Mouse (Mus musculus) embryo, embryonic 9.5 days (tissue): ENCODE results near the gene Ltbr.

Experiments used
- DNase-seq: peaks from one replicate; pipeline ENCODE4 v3.0.0-alpha.2; 2017; ENCODE audit errors: extremely low spot score

Gene Ltbr

DNA sequence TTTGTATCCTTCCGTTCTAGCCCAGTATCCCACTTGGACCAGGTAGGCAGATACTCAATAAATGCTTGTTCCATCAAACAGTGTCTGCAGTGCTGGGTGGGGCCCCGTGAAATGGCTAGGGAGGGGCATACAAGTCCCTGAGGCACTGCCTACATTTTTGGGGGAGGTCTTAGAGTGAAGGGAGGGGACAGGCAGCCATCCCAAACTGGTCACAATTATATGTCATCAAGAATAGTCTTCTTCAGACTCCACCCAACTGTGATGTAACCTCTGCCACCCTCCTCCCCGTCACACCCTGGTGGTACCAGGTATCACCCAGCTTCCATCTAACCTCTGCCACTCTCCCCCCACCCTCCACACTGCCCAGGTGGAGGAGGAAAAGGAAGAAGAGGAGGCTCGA lies 31.2 kb upstream of the Ltbr start:
- DNase-seq: no peak

DNA sequence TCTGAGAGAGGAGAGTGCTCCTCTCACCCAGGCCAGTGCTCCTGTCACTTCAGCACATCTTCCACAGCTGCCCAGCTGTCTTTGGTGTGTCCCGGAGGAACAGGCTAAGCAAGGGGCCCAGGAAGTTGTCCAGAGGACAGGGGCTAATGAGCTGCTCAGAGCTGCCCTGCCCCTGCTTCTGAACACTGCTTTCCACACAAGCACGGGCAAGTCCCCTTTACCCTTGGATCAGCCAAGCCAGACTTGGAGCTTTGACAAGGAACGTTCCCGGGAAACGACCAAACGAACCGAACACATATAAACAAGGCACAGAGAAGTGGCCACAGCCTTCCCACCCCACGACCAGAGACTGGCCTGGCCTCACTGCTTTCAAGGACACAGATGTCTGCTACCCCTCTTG lies 30.4 kb upstream of the Ltbr start:
- DNase-seq: no peak

DNA sequence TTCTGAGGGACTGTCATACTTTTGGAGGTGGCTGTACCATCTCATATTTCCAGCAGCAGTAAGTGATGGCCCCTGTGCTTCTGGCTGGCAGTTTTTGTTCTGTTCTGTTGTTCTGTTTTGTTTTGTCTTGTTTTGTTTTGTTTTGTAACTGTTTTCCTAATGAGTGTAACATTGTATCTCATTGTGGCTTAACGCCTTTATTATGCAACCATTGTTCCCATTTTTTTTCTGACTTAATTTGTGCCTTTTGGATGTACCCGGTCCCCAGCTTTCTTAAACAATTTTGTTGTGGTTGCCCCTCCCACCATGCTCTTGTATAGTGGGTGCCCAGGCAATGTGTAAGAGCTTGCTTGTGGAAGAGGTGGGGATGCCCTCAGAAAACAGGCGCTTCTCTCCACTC lies 28.5 kb upstream of the Ltbr start:
- DNase-seq: no peak

DNA sequence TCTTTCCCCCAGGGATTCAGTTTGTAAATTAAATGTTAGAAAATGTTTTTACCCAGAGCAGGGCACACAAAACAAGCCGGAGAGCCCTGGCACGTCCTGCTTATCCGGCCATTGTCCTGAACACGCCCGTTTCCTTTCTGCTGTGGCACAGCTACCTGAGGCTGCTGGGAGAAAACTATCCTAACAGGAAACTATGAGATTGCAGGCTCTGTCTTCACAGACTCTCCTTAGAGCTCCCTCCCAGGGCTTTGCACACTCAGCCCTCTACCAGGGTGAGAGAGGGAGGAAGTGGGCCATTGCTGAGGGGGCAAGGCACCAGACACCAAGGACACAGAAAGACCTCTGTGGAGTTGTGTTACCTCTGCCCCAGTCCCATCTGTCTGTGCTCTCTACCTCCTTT lies 26.6 kb upstream of the Ltbr start:
- DNase-seq: no peak

DNA sequence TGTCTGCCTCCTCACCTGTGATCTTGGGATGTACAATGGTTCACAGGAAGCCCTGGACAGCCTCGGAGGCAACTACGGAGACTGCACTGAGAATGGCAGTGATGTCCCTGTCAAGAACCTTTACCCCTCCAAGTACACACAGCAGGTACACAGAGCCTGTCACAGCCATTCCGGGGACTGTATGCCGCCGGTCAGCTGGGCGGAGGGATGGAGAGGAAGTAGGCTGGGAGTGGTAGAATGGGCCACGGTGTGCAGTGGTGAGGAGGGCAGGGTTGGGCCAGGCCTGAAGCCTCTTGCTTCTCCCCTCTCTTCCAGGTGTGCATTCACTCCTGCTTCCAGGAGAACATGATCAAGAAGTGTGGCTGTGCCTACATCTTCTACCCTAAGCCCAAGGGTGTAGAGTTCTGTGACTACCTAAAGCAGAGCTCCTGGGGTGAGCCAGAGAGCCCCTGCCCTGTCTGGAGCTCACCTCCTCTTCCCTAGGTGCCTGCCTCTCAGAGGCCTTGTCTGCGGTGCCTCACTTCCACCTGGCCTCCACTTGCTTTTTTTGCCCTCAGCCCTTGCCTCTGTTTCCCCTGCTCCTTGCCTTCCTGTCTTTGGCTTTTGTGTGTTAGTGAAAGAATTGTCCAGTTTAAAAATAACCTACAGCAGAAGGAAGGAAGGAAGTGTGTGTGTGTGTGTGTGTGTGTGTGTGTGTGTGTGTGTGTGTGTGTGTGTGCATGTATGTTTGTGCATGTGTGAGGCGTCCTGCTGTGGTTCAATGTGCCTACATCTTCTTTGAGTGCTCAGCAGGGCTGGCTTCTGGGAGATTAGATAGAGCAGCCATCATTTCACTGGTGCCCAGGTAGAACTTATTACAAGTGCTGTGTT lies 25.3 kb upstream of the Ltbr start:
- DNase-seq: no peak

DNA sequence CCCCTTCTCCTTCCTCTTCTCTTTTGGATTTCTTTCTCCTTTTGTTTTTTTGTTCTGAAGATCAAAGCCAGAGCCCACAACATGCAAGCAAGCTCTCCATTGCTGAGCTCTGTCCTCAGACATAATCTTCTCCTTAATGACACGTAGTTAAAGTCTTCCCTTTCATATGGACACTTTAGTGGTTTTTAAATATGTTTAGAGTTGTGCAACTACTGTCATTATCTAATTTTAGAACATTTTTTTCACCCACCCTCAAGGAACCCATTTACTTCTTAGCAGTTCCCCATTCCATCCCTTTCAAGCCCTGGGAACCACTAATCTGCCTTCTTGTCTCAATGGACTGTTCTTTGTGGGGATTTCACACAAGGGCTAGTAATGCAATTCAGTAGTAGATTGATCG lies 20.7 kb upstream of the Ltbr start:
- DNase-seq: no peak

DNA sequence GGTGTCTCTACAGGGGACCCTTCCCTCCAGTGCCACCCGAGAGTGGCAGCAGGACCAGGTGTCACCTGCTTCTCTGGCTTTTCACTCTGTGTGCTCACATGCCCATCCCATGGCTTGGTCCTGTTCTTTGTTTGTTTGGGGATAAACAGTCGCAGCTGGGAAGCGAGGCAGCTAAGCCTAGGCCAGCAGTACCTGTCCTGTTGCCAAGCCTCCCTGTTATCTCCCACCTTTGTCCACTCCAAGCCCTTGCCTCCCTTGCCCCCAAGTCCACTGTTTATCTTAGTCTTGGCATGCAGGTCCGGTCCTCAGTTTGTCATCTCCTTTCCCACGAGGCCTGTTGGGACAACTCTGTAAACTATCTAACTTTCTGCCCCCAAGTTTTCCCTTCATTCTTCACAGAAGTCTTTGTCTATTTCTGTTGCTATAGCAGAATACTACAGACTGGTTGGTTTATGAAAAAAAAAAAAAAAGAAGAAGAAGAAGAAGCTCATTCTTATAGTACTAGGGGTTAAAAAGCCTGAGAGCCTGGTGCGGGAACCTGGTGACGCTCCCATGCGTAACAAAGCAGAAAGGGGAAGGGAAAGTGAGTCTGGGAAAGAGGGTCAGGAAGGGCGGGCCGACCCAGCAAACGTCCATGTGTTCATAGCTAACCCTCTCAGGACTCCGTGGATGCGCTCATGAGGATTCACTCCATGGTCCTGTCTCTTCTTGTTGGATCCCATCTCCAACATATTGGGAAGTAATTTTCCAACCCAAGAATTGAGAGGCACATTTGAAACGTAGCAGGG lies 19.6 kb upstream of the Ltbr start:
- no peak for DNase-seq

DNA sequence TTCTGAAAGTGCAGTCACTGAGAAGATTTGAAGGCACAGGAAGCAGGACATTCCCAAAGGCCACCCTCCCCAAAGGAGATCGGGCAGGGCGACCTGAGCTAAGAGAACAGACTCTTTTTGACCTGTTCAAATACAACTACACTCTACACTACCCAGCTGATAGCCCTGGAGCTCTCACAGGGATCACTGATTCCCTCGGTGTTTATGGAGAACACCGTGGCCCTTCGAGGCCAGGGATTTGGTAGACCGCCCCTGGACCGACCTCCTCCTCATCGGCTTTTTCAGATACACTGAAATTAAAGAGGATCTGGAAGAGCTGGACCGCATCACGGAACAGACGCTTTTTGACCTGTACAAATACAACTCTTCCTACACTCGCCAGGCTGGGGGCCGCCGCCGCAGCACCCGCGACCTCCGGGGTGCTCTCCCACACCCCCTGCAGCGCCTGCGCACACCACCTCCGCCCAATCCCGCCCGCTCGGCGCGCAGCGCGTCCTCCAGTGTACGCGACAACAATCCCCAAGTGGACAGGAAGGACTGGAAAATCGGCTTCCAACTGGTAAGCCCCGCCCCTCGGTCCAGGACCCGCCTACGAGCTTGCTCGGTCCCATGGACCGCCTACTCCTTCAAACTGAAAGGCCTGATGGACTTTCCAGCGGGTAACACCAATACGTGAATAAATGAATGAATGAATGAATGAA lies 17.1 kb upstream of the Ltbr start:
- DNase-seq: peak; percentile 84

DNA sequence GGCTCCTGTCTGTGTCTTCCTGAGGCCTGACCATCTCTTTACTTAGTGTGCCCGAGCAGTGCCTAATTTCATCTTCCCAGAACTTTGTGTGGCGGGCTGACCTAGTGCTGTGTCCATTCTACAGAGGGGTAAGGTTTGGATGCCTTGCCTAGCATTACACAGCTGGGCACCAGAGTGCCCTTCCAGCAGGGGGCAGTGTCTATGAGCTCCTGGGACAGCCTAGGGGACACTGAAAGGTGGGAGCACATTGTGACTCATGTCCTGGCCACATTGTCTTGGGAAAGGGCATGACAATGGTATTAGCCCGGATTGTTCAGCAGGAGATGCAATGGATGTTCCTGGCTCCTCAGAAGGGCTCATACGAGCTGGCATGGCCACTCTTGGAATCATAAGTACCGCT lies 14.6 kb upstream of the Ltbr start:
- no peak for DNase-seq

DNA sequence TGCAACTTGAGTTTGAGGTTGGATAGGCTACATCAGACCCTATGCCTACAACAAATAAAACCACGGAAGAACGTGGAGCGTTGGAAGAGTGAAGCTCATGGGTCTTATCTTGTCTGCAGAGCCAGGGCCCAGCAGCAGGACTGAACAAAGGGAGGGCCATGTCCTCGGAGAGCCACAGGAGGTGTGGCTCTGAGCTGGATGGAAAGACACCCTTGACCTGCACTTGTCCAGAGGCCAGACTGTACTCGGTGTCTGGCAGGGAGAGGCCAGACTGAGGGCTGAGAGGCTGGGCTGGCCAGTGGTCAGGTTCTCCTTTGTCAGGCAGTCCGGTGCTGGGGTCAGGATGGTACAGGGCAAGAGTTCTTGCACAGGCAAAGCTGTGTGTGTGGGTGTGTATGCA lies 11.7 kb upstream of the Ltbr start:
- no peak for DNase-seq

DNA sequence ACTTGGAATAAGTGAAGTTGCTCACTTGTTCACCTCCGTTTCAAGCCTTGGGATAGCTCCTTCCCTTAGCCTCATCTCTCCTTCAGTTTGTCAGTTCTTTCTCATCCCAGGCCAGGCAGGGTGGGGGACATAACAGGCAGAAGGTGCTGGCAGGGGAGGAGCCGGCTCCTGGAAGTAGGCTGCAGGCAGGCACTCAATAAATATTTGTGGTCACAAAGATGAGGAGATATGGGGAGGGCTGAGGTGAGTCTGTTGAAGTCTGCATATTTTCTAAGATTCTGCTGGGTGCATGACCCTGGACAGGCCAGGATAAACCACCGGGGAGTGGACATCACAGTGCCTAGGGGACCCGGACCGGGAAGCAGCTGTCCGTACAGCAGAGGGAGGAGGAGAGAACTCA lies 9.9 kb upstream of the Ltbr start:
- DNase-seq: no peak

DNA sequence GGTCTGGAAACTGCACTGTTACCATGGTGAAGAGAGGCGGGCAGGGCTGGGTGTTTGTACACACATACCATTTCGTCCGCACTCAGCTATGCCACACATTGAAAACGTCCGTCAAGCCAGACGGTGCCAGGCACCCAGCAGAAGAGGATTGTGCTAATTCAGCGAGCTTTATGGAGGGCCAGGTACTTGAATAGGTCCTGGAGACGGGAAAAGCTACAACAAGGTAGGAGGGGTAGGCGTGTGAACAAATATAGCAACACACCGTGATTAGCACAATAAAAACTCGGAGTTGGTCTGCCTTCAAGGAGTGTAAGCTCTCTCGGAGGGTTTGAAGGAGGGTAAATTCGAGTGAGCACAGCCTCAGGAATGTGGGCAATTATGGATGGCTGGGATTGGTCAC lies 9.1 kb upstream of the Ltbr start:
- no peak for DNase-seq

DNA sequence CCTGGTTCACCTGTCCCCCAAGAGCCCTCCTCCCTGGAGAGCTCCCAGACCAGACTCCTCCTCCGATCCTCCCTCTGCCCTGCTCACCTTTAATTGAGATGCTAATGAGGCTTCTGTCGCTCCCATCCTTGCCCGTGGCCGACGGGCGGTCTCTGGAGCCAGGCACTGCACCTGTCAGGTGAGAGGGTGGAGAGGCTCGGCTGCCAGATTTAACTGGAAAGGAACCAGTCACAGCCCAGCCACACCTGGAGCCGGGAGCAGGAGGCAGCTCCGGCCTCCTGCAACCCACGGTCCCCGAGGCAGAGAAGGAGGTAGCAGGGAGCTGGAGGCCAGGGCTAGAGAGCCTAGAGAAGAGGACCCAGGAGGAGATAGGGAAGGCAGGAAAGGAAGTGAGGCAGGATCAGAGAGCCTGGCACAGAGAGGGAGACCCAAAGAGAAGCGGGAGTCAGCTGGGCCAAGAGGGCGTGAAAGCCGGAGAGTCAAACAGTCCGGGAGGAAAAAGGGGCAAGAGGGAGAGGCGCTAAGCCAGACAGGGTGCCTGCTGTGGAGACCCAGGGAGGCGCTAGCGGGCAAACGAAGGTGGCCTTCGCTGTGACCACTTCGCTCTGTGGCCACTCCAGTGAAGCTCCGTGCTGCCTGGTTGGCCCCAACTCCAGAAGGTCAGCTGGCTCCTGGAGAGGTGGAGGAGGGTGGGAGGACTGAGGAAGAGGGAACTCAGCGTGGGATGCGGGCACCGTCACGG lies 7.6 kb upstream of the Ltbr start:
- no peak for DNase-seq

DNA sequence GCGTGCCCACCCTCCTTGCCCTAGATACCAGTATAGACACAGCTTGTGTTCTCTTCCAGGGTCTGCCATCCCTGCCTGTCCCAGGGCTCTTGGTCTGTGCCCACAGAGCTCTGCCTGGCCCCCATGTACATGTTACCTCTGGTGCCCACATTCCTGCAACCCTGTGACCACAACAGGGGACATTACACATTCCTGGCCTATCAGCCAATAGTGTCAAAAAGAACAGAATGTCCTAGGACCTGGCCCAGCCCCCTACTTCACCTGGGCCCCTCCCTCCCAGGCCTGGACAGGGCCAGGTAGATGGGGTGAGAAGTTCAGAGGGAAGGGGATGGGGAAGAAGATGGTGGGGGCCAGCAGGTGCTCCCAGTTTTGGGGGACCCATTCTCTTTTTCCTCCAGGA lies 6.6 kb upstream of the Ltbr start, which contains the start of gene Scnn1a:
TSS of gene Scnn1a (plus strand) at position 337 of the 400 bp plus-strand sequence.
- DNase-seq: no peak

DNA sequence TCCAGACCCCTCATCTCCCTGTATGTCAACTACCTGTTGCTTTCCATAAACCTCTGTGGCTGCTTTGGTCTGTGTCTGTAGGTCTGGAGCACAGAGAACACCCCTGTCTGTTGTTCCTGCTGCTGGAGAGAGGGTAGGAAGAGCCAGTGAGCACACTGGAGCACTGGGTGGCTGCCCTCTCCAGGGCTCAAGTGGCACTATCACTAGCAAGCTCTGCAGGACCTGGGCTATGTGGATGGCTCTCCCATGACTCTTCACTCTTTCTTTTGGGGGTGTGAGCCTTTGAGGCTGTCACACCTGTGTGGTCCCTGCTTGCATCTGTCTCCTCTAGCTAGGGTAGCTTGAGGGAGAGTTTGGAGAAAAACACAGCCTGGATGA lies 6.2 kb upstream of the Ltbr start:
- DNase-seq: no peak

DNA sequence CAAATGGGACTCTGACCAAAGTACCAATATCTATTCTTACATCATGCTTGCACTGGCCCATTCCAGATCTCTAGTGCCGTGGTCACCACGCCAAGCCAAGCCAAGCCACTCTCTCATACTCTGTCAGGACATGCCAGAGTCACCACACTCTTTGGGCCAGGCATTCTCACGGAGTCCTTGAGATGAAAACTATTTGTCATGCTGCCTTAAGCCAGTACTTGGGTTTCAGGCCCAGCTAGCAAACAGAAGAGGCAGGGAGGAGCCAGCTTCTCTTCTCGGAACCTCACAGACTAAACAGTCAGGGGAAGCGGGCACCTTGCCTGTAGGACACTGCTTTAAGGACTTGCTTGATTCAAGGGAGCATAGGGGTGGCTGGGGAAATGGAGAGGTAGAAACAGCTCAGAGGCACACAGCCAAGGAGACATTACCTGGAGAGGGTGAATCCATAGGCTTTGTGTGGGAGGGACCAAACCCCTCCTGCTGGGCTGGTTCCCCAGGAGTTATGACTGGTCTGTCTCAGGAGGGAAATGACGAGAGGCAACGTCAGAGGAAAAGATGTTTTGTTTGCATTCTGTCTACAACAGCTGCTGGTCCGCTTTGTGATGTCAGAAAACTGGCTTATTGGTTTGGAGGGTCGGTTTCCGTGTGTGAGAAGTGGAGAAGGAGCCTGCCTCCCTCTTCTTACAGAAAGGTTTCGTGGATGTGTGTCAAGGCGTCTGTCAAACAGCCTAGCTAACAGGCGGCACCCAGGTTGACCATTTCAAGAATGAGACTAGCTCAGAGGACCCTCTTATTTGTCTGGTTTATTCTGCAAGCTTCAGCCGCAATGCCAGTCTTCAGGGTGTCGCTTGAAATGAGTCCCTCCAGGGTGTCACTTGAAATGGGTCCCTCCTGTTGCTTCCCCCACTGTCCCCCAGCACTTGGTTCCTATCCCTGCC lies 5.6 kb upstream of the Ltbr start:
- no peak for DNase-seq

DNA sequence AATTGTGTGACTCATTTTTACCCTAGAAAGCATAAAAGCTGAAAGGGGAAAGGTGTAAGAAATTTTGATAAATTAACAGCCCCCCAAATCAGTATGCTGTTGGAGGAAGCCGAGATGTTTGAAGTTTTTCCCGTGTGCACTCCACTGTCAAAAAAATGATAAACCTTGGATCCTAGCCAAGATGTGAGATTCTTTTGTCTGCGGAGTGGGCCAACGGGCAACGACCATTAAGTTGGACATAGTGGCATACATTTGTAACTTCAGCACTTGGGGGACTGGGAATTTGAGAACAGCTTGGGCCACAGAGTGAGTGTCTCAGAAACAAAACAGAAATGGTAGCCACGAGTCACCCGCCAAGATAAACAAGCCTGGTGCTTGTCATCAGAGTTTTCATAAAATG lies 3.4 kb upstream of the Ltbr start:
- DNase-seq: no peak

DNA sequence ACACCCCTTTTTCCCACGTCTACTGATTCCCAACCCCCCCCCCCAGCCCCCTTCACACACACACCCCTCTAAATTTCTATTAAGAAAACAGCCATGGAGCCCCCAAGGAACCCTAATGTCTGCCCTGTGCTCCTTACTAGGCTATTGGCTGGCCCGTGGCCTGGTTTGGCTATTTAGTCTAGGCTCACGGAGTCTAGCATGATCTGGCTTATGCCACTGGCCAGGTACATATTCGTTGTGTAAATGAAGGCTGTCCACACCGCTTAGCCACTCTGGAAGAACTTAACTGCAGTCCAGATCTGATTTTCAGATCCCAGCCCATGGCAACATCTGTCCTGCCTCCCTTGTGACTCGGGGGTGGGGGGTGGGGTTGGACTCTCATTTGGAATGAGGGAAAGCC lies 1.1 kb upstream of the Ltbr start:
- no peak for DNase-seq

DNA sequence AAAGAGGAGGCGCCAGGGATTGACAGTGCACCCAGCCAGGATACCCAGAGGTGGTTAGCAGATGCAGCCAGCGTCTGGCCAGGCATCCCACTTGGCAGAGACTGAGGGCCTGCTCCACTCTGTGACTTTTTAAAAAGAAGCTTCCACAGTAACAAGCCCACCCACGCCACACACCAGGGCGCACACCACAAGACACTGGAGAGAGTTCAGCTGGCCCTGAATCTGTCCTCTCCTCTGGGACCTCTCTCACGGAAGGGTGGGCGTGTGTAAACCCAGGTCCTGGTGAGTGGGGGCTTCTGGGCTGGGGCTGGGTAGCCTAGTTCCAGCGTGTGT lies 512 bp upstream of the Ltbr start:
- no peak for DNase-seq

DNA sequence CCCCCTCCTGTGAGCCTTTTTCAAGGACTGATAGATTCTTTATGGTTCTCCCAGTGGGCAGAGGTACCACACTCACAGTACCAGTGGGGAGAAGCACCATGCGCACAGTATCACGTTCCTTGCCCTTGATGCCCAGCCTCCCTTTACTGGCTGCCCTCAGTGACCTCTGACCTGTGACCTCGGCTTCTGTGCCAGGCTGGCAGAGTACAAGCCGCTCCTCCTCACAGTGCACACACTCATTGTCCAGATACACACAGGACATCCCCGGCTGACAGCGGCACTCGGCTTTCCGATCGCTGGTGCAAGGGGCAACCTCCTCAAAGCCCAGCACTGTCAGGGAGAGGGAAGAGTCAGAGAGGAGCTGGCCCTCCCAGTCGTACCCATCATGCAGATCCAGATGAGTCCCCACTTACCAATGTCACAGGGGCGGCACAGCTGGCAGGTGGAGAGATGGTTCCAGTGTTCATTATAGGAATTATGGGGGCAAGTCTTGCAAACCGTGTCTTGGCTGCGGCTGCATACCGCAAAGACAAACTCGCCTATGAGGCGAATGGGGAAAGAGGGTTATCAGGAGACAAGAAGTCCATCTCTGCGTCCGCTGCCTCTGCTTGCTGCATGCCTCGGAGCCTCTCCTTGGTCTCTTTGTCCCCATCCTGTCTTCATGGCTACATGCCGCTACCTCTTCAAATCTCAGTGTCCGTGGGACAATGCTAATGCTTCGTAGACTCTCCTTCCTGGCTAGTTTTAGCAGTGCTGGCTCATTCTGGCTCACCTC lies 917 bp downstream of the Ltbr start:
- DNase-seq: peak; percentile 29
